Mouse (Mus musculus): ENCODE data around the gene Timp4. TPM values are rescaled to one million over a fixed set of nuclear protein-coding genes. Genes with fewer than 3 reads are reported as not detected.

Timp4 gene
- polyA plus RNA-seq (2012; rRNA removed), result 3.1 and 4.0 TPM in 2 replicates

GRCm38 (mm10) chr6:115252099-115252873, at the start of gene Timp4:
Gene Timp4, minus strand, starts transcription at chr6:115252205.
- no peak for TF ChIP-seq CTCF (IDR thresholded peaks at IDR 0.05; ENCODE audit: insufficient read depth, low read length)
- TF ChIP-seq POLR2A (IDR thresholded peaks at IDR 0.05; ENCODE audit: borderline replicate concordance, extremely low read depth, low read depth, low read length), result no peak
- peaks cover 4% of the 10 kb centered on the region; the same call in 1 of the 2 replicates for H3K4me1 ChIP-seq (ENCODE audit: control insufficient read depth, insufficient read depth, low read length)
- 46% methylated on average over 7 of the region's 10 CpGs for WGBS
- no peak for DNase-seq
- no peak within 1 kb of the TSS for H3K4me3 ChIP-seq (replicated peaks; ENCODE audit: extremely low read depth, low read depth, low read length)

DNA sequence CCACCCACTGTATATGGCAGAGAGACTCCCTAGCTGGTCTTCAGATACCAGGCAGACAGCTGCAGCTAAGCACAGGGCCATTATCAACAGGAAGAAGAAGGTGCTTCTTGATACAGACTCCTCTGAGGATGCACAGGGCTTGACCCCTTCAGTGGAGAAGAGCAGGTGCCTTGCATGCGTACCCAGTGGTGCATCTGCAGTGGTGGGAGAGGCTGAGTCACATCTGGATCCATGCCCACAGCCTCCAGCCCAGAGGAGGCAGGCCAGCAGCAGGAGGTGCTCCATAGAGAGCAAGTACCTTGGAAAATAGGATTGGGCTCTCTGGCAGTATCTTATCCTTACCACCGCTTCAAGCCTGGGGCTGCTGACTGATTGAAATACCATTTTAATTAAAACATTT, 41.9 kb upstream of the Timp4 start:
- TF ChIP-seq POLR2A (IDR thresholded peaks at IDR 0.05; ENCODE audit: borderline replicate concordance, extremely low read depth, low read depth, low read length) (no peak), CTCF (IDR thresholded peaks at IDR 0.05; ENCODE audit: insufficient read depth, low read length) (no peak)
- no peak for DNase-seq
- WGBS, result 81% methylated on average over 2 of the region's 2 CpGs

GRCm38 (mm10) chr6:115292621-115293020, 40.6 kb upstream of the Timp4 start:
- 73% methylated on average over 6 of the region's 6 CpGs for WGBS

More for the DNA sequence above, 41.9 kb upstream of the Timp4 start:
- Histone ChIP-seq H3K4me1 (ENCODE audit: control insufficient read depth, insufficient read depth, low read length) (no peaks in the 10 kb centered on the region), H3K4me3 (replicated peaks; ENCODE audit: extremely low read depth, low read depth, low read length) (no peak overlapping the region)

DNA sequence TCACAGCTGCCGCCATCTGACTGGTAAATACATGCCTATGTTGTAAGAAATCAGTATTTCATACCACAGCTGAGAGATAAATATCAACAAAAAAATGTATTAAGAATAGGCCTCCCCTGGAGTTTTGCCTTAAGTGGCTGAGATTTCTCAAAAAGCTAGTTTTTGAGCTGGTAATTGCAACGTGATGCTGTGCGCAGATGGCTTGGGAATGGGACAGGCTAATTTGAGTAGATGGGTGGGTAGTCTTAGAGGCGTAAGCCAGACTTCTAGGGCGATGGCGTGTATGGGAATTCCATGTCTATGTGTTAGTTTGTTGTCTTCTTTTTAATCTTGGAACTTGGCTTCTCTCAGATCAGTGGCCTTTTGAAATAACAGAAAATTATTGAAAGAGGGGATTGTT, 39.8 kb upstream of the Timp4 start:
- no peak overlapping the region for H3K4me3 ChIP-seq (replicated peaks; ENCODE audit: extremely low read depth, low read depth, low read length)
- TF ChIP-seq CTCF (IDR thresholded peaks at IDR 0.05; ENCODE audit: insufficient read depth, low read length) (no peak), POLR2A (IDR thresholded peaks at IDR 0.05; ENCODE audit: borderline replicate concordance, extremely low read depth, low read depth, low read length) (no peak)
- DNase-seq, result no peak
- 91% methylated on average over 6 of the region's 6 CpGs for WGBS
- H3K4me1 ChIP-seq (ENCODE audit: control insufficient read depth, insufficient read depth, low read length), result no peaks in the 10 kb centered on the region

More at GRCm38 (mm10) chr6:115292621-115293020, 40.6 kb upstream of the Timp4 start:
- no peak for DNase-seq
- no peaks in the 10 kb centered on the region for H3K4me1 ChIP-seq (ENCODE audit: control insufficient read depth, insufficient read depth, low read length)
- H3K4me3 ChIP-seq (replicated peaks; ENCODE audit: extremely low read depth, low read depth, low read length), result no peak overlapping the region
- TF ChIP-seq CTCF (IDR thresholded peaks at IDR 0.05; ENCODE audit: insufficient read depth, low read length), result no peak
- no peak for TF ChIP-seq POLR2A (IDR thresholded peaks at IDR 0.05; ENCODE audit: borderline replicate concordance, extremely low read depth, low read depth, low read length)

GRCm38 (mm10) chr6:115291068-115291467, 39.1 kb upstream of the Timp4 start:
- DNase-seq, result no peak
- Histone ChIP-seq H3K4me3 (replicated peaks; ENCODE audit: extremely low read depth, low read depth, low read length) (no peak overlapping the region), H3K4me1 (ENCODE audit: control insufficient read depth, insufficient read depth, low read length) (no peaks in the 10 kb centered on the region)
- no peak for TF ChIP-seq CTCF (IDR thresholded peaks at IDR 0.05; ENCODE audit: insufficient read depth, low read length)
- no peak for TF ChIP-seq POLR2A (IDR thresholded peaks at IDR 0.05; ENCODE audit: borderline replicate concordance, extremely low read depth, low read depth, low read length)
- WGBS, result 83% methylated on average over 2 of the region's 2 CpGs

GRCm38 (mm10) chr6:115290561-115290960, 38.6 kb upstream of the Timp4 start:
- no peak for DNase-seq
- Histone ChIP-seq H3K4me1 (ENCODE audit: control insufficient read depth, insufficient read depth, low read length) (no peaks in the 10 kb centered on the region), H3K4me3 (replicated peaks; ENCODE audit: extremely low read depth, low read depth, low read length) (no peak overlapping the region)
- TF ChIP-seq CTCF (IDR thresholded peaks at IDR 0.05; ENCODE audit: insufficient read depth, low read length), result no peak
- TF ChIP-seq POLR2A (IDR thresholded peaks at IDR 0.05; ENCODE audit: borderline replicate concordance, extremely low read depth, low read depth, low read length), result no peak
- WGBS, result 75% methylated on average over 5 of the region's 5 CpGs

- no peak for DNase-seq
- no peaks in the 10 kb centered on the region for H3K4me1 ChIP-seq (ENCODE audit: control insufficient read depth, insufficient read depth, low read length)
- WGBS, result 90% methylated on average over 3 of the region's 3 CpGs
- H3K4me3 ChIP-seq (replicated peaks; ENCODE audit: extremely low read depth, low read depth, low read length), result no peak overlapping the region
- TF ChIP-seq CTCF (IDR thresholded peaks at IDR 0.05; ENCODE audit: insufficient read depth, low read length) (no peak), POLR2A (IDR thresholded peaks at IDR 0.05; ENCODE audit: borderline replicate concordance, extremely low read depth, low read depth, low read length) (no peak)
These were observed 36.2 kb upstream of the Timp4 start for GRCm38 (mm10) chr6:115288223-115288622.

- no peak for TF ChIP-seq CTCF (IDR thresholded peaks at IDR 0.05; ENCODE audit: insufficient read depth, low read length)
- no peak for TF ChIP-seq POLR2A (IDR thresholded peaks at IDR 0.05; ENCODE audit: borderline replicate concordance, extremely low read depth, low read depth, low read length)
- WGBS, result 71% methylated on average over 6 of the region's 6 CpGs
- H3K4me1 ChIP-seq (ENCODE audit: control insufficient read depth, insufficient read depth, low read length), result no peaks in the 10 kb centered on the region
- no peak overlapping the region for H3K4me3 ChIP-seq (replicated peaks; ENCODE audit: extremely low read depth, low read depth, low read length)
- no peak for DNase-seq
These were observed 34.4 kb upstream of the Timp4 start for GRCm38 (mm10) chr6:115286441-115286840.

DNA sequence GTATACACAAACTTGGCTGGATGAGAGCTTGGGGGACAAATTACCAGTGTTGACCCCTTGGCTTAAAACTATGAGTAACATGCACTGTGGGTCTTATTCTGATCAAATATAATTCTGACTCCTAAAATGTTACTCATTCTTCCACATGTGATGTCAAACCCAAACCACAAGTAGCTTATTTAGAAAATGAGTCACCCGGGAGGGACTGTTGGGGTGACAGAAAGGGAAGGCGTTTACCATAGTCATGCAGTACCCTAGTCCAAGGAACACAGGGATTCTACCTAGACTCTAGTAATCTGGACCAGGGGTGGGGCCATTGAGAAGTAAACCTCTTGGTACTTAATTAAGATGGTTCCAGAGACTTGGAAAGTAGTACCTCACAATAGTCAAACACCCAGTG, 32.1 kb upstream of the Timp4 start:
- no peak for DNase-seq
- Histone ChIP-seq H3K4me3 (replicated peaks; ENCODE audit: extremely low read depth, low read depth, low read length) (no peak overlapping the region), H3K4me1 (ENCODE audit: control insufficient read depth, insufficient read depth, low read length) (no peaks in the 10 kb centered on the region)
- TF ChIP-seq CTCF (IDR thresholded peaks at IDR 0.05; ENCODE audit: insufficient read depth, low read length) (no peak), POLR2A (IDR thresholded peaks at IDR 0.05; ENCODE audit: borderline replicate concordance, extremely low read depth, low read depth, low read length) (no peak)
- 77% methylated on average over 2 of the region's 2 CpGs for WGBS

DNA sequence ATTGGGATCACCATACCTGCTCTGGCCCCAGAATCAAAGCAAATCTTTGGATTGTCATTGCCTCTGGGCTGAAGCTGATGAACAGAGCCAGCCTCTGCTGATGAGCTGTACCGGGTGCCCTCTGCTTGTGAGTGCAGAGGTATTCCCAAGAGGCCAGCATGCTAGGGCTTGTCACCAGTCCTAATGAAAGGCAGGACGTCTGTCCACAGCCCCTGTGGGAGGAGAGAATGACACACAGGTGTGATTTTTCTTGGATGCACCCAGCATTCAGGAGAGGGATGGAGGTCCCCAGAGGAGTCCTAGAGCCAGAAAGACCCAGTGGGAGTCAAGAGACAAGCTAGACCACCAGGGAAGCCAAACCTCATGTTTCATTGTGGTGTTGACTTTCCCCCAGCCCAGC, 27.6 kb upstream of the Timp4 start:
- TF ChIP-seq CTCF (IDR thresholded peaks at IDR 0.05; ENCODE audit: insufficient read depth, low read length), result no peak
- TF ChIP-seq POLR2A (IDR thresholded peaks at IDR 0.05; ENCODE audit: borderline replicate concordance, extremely low read depth, low read depth, low read length), result no peak
- Histone ChIP-seq H3K4me1 (ENCODE audit: control insufficient read depth, insufficient read depth, low read length) (no peaks in the 10 kb centered on the region), H3K4me3 (replicated peaks; ENCODE audit: extremely low read depth, low read depth, low read length) (no peak overlapping the region)
- 54% methylated on average over 2 of the region's 2 CpGs for WGBS
- no peak for DNase-seq

Measured in lung, adult 2 months (tissue).